Mouse (Mus musculus) fat pad, adult 2 months (tissue): ENCODE measurements around the gene 4931428L18Rik.
"Not testable (repeated sequence)": the region's sequence is repeated elsewhere in the genome, so short reads cannot be mapped to it uniquely, and the experiment has no call there.

Experiments
- DNase-seq: peaks from one replicate; pipeline ENCODE4 v3.0.0-alpha.2; 2011; ENCODE audit warnings: low read depth, low spot score; ENCODE audit errors: extremely low read depth

The 4931428L18Rik gene

DNA sequence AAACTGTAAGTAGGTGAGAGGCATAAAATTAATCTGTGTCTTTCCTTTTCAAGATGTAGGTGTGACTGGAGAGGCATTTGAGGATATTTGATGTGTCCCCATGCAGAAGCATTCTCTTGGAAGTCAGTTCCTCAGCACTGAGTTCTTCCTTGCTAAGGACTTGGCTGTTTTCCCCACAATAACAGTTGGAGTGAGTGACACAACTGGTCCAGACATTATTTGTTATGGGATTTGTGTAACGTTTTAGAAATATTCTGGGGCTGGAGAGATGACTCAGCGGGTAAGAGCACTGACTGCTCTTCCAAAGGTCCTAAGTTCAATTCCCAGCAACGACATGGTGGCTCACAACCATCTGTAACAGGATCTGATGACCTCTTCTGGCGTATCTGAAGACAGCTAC, 162.7 kb downstream of the 4931428L18Rik start:
- DNase-seq = no peak

DNA sequence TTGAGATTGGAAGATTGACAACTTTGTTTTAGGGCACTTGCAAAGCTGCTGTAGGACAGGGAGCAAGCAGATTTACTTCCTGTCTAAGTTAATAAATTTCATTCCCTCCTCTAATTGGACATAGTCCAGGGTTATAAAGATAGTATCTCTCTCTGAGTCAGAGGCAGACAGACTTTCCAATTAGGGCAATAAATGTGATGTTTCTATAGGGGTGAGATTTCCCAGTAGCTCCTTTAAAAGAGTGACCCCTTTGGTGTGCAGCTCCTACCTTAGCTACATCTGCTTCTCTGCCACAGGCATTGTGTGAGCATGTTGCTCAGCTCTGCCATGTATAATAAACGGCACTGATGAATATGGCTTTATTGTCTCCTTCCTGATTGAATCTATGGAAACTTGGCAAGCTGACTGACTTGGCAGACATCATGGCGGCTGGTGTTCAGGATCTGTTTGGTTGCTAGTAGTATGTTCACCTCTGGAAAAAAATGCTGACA, 163.6 kb downstream of the 4931428L18Rik start:
- peak; percentile 89 for DNase-seq

DNA sequence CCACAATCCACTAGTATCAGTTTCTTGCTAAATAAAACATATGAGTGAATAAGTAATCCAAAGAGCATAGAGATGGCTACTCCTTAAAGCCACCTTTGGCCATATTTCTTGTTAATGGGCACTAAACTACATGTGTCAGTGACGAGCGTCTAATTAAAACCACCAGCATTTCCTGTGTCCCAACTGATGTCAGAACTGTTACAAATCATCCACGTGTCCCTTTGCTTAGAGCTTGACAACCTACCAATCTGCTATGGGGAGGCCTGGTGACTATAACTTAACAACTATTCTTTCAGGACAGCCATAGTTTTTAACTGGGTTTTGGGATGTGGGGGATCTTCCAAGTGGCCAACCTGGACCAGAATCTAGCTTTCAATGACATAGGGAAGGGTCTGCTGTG, 164.3 kb downstream of the 4931428L18Rik start:
- DNase-seq = no peak

DNA sequence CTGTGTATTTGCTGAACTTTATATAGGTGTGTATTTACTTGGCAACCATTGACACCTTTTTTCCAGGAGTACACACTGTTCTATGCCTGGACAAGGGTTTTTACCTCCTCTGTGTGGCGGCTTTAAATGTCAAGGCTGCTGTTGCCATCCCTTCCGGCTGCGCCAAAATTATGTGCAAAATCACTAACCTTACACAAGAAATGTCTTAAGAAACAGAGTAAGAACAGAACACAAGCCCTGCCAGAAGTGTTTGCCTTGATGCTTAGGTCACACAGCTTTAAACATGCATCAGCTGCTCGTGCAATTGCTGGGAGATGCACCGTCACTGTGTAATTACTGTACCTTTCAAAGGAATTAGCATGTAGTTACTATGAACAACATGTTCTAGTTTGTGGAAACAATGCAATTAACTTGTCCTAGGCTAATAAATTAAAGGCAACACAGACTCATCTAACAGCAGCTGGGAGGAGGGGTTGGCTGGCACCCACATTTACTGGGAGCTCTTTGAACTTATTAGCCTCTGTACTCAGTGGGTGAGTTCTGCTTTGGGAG, 171.0 kb downstream of the 4931428L18Rik start:
- DNase-seq = peak; percentile 91

DNA sequence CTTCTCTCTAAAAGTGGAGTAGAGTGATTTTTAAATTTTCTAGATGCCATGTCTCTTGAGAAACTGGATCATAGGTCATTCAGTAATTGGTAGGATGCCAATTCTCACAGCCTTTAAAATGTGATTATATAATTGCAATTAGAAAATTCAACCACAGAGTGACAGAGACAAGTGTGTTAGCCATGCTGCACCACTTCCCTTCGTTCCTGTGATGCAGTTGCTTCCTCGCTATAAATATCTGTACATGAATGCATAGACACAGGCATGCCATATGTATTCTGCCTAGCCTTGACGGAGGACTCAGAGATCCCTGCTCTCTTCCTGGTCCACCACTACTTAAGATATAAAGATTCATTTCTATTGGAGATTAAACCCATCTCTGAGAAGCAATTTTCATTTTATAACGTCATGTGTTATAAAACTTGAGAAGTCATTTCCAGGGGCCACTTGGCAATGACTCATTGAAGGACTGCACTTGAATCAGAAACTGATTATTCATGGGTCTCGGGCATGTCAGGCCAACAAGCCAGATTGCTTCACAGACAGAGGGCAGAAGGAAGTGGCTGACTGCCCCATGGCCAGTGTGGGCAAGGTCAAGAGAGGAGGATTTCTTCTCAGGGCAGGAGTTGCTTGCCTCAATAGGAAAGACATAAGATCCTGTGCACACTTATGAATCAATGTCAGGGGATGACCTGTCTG, 172.4 kb downstream of the 4931428L18Rik start:
- DNase-seq = no peak

DNA sequence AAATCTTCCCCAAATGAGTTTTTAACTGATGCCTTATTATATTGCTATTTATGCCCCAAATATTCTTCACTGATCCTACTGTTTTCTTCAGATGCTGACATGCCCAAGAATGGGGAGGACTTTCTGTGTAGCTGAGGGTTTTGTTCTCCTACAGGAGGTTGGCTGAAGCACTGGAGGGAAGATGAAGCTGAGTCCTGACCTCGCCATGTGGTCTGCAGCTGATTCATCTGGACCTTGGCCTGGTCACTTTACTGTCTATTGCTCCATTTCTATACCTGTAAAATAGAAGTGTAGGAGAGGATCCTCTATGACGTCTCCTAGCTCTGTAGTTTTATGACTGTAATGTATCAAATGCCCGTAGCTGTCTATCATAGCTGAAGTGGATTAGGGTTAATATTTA, 179.3 kb downstream of the 4931428L18Rik start:
- DNase-seq = no peak

DNA sequence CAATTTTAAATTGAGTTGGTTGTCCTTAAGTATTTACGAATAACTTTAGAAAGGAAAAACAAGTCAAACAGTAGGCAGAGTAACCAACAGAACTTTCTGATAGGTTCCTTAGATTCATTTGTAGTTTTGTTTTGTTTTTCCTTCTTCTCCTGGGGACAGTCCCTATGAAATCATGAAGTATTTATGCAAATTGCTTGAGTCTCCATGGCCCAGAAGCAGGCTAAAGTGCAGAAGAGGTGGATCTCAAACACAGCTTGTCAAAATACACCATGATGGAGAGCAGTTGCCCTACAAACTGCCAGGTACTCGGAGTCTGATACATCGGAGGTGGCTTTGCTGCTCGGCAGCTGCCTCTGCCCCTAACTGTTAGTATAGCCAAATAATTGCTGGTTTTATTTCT, 179.7 kb downstream of the 4931428L18Rik start:
- no peak for DNase-seq

DNA sequence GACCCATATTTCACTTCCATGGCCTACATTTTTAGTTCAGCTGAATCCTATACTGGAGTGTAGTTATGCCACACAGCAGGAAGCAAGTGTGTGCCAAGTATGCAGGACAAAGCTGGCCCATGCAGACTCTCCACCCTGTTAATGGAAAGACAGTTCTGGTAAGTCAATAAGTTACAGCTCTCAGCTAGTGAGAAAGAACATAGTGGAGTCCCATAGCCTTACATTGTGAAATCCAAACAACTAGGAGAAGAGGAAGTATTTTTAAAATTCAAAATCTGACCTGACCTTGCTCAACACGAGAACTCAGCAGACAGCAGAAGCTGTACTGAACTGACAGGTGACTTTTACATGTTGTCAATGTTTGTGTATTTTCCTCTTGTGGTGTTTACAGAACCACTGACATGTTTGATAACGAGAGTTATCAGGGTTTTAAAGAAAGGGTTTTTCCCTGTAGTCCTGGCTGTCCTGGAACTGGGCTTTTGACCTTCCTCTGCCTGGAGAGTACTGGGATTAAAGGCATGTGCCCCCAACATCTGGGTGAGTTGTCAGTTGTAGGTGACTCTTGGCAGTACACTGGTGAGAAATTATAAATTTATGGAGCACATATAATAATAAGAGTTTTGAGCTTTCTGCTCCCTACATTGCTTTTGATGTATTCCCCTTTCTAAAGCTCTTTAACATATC, 188.5 kb downstream of the 4931428L18Rik start:
- no peak for DNase-seq

DNA sequence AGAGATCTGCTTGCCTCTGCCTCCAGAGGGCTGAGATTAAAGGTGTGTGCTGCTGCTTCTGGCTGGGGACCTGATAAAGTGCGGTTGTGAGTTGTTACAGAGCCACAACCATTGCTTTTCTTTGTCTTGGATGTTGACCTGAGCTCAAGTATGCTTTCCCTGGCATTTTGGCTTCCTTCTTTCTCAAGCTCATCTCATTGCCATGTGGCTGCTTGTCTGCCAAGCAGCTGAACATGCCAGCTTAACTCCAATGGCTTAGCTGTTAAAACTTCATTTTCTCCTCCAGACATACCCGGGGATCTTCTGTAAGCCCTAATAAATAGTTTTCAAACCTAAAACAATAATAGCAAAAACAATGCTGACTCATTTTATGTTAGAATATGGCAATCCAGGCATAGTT, 190.1 kb downstream of the 4931428L18Rik start:
- no peak for DNase-seq

DNA sequence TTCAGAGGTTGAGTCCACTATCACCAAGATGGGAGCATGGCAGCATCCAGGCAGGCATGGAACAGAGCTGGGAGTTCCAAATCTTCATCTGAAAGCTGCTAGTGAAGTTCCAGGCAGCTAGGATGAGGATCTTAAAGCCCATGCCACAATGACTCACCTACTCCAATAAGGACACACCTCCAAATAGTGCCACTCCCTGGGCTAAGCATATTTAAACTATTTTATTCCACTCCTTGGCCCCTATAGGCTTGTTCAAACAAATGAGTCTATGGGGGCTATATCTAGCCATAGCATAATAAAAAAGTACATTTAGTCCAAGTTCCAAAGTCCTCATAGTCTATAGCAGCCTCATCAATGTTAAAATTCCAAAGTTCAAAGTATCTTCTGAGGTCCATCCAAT, 199.3 kb downstream of the 4931428L18Rik start:
- DNase-seq = no peak

DNA sequence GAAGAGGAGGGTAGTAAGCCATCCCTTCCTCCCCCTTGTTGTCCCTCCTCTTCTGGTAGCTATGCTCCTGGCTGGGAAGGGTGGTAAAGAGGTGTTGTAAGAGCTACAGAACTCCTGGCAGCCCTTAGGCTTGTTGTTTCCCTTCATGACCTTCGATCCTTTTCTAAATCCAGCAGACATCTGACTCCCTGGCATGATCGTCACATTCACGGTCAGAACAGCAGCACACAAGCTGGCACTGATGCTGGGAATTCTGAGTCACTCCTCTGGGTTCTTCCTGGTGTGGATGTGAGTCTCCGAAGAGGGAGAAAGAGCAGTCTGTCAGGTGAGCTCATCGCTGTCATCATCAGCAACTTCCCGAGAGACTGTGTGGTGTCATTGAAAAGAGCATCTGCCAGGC, 203.2 kb downstream of the 4931428L18Rik start:
- peak; percentile 86 for DNase-seq

DNA sequence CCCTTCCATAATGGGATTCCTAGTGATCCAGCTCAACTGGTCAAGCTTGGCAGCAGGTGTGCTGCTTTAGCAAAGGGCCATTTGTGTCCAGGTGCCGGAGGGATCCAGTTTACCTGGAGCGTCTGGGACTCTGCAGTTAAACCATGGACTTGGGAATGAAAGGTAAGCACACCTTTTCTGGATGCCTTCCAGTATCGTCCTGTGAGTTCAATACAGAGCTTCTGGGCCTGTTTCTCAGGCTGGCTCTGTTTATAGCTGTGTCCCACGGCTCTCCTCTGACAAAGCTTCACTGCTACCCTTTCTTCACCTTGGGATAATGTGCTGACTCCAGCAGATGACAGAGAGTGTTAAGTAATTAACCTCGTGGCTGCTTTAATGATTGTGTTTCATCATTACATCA, 205.1 kb downstream of the 4931428L18Rik start:
- peak; percentile 59 for DNase-seq

DNA sequence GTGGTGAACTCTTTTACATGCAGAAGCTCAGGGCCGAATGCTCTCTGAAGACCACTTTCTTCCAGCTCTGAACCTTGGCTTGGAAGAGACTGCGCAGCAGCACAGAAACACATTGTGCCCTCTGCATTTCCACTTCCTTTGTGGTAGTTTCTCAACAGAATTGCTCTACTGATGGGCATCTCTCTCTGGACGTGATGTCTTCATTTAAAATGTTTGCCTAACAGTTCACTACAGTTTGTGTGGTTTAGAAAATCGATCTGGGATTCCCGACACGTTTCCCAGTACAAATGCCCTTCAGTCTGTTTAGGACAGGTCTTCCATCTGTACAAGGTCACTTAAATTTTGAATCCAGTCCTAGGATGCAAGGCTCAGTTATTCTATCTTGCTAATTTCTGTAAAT, 206.4 kb downstream of the 4931428L18Rik start:
- DNase-seq = no peak

DNA sequence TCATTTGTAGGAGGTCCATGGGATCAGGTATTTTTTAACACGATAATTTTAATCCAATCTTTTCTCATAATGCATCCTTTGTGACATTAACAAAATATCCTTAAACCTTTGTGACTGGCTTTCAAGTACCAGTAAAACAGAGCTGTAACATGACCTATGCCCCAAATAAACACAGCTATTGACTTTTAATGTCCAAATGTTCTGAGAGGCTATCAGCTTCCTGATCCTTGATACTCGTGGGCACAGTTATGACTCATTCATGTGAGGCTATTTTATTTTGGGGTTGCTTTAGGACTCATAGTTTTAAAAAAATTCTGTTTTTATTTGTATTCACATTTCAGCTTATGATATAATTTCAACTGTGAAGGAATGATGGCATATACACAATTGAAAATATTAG, 207.2 kb downstream of the 4931428L18Rik start:
- DNase-seq = no peak

DNA sequence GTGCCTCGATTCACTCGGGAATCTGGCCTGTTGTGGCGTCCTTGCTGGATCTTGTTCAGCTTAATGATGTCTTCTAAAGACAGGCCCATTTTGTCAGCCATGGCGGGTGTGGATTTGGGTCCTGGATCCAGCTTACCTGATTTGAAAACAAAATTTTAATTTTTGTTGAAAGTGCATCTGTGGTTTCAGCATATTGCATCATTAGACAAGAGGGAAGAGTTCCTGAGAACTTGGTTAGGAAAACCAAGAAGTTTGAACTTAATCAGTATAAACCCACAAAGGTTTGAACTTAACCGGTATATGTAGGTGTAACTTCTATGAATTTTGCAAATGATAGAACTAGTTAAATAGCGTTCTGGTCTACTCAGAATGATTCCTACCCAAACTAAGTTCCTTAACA, 244.6 kb downstream of the 4931428L18Rik start, which contains the start of gene AC153137.1:
Gene AC153137.1 (minus strand): TSS at position 101 of the 400 bp plus-strand sequence.
- DNase-seq = not testable (repeated sequence)

DNA sequence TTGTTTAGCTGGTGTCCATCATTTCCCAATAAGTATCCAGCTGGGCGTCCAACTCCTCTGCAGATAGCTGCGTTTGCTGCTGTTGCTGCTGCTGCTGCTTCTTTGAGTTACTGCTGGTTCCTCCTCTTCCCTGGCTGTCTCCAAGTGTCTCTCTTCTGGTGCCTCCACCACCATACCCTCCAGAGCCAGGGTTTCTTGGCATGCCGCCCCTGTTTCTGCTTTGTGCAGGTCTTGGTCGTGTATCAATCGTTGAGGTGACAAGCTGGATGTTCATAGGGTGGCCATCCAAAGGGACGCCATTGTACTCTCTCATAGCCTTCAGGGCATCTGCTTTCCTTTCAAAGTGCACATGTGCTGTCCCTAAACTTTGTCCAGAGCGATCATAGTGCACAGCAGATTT, 245.2 kb downstream of the 4931428L18Rik start:
- not testable (repeated sequence) for DNase-seq

DNA sequence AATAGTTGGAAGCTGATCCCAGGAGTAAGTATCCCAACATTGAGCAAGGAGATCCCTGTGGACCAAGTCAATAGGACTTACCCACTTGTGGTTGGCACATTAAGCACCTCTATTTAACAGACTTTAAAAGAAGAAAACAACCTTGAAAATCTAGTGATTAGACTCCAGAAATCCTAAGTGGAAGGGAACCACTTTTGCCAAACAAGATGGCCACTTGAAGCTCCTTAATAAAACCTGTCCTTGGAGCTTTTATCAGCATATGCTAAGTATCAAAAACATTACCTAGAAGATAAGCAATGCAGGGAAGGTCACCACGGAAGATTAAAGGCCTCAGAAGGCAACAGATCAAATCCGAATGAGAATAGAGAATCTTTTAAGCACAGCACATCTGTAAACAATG, 270.7 kb downstream of the 4931428L18Rik start:
- DNase-seq = no peak

DNA sequence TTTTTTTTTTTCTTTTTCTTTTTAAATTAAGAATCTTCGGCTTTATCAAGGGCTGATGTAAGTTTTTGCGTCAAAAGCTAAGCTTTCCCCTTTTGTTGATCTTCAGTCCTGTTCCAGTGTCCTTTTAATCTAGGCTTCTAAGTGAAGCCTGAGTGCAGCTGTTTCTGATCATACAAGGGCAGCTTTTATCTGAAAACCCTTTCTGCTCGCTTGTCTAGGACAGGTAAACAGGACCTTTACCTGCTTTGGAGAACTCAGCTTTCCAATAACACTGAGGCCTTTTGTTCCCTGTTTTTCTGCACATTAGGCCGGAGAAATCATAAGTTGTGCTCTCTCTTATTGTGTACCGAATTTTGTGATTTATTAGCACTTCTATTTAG, 272.0 kb downstream of the 4931428L18Rik start:
- no peak for DNase-seq

DNA sequence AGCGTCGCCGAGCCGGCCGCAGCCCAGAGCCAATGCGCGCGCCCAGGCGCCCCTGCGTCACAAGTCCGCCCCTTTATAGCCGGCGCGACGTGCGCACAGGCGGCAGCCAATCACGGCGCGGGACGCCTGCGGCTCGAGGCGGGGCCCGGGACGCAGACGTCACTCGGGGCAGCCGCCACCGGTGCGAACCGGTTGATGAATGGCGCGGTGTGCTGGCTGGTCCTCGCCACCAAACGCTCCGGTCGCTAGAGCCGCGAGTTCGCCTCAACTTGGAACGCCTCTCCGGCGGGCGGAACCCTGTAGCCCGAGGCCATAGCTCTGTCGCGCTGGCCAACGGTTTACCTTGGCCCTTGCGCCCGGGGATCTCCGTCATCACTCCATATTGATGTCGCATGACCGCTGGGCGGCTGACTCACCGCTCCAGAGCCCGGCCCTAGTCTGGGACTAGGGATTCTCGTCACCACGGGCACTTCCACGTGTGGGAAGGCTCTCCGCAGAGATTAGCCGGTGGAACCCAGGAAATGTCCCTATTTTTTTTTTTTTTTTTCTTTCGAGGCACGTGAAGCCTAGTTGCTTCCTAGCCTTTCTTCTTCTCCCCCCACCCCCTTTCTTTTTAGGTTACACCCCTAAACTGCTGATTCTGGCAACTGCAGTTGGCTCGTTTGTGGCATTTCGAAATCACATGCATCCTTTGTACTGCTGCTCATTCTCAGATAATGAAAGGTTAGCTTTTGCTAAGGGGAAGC, 272.6 kb downstream of the 4931428L18Rik start:
- peak; percentile 51 for DNase-seq

DNA sequence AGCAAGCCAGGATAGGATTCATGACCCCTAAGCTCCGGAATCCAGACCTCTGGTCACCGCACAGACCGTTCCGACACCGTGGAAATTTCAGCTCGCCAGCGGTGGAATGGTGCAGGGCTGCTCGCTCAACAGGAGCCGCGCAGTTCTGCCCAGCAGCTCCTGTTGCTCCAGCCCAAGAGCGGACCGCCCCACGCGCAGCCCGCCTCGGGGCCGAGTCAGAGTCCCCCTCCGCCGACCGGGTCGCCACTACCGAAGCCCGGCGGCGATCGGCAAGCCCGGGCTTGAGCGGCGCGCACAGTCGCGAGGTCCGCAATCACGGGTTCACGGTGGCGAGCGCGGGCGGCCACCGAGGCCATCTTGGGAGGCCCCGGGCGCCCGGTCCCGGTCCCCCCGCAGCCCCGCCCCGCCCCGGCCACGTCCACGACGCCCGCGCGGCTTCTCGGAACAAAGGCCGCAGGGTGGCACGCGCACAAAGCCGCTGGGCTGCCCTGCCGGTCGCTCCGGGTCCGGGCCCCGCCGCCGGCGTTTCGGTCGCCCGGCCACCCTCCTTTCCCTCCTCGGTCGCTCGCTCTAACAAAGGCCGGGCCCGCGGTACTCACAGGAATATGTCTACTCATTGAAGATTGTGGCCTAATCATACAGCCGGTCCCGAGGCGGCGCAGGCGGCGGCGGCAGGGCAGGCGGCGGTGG, 273.4 kb downstream of the 4931428L18Rik start:
- no peak for DNase-seq
